Mouse (Mus musculus) CD4-positive naive resting alpha-beta T cell, adult 76 days (primary cell): ENCODE data around the gene Agt. TPM values are rescaled to one million over a fixed set of nuclear protein-coding genes. Genes with fewer than 3 reads are reported as not detected.

Experiments used
- total RNA-seq: library from RNA; stranded (reverse); gene quantifications from one replicate; pipeline ENCODE4 v1.2.4, GENCODE M21; 2023

Gene Agt
- not detected for total RNA-seq

GRCm38 (mm10) chr8:124569593-124569992, at the start of gene Agt:
TSS of gene Agt (minus strand) at chr8:124569706.

GRCm38 (mm10) chr8:124575811-124576210, 6.3 kb upstream of the Agt start, which contains the start of gene Capn9:
TSS of gene Capn9 (plus strand) at chr8:124576111.

GRCm38 (mm10) chr8:124520249-124521080, 49.0 kb downstream of the Agt start, which contains the start of gene Cog2:
TSS of gene Cog2 (plus strand) at chr8:124520767.

Other genes starting within 250 kb of the Agt start
- gene Pgbd5, start 130.0 kb downstream of the Agt start, total RNA-seq: not detected
- 62.7 TPM for gene Cog2, start 48.9 kb downstream of the Agt start, total RNA-seq
- gene Capn9, start 6.4 kb upstream of the Agt start, total RNA-seq: not detected
- 9.7 TPM for gene 2310022B05Rik, start 93.7 kb upstream of the Agt start, total RNA-seq
- 145 TPM for gene Ttc13, start 152.3 kb upstream of the Agt start, total RNA-seq
- gene Arv1, start 152.4 kb upstream of the Agt start, total RNA-seq: 33.8 TPM
- not detected for gene Fam89a, start 182.1 kb upstream of the Agt start, total RNA-seq
- gene Trim67, start 223.4 kb upstream of the Agt start, total RNA-seq: not detected